Mouse (Mus musculus) brown adipose tissue, adult 24 weeks (tissue): ENCODE results near the gene Shisa7. TPM values are rescaled to one million over a fixed set of nuclear protein-coding genes. Genes with fewer than 3 reads are reported as not detected.
"Not testable (repeated sequence)": the region's sequence is repeated elsewhere in the genome, so short reads cannot be mapped to it uniquely, and the experiment has no call there.

Experiments used
- H3K27ac ChIP-seq: fragments of 200-500 bp; replicated peaks from 2 replicates; pipeline ENCODE4 v1.5.1; 2012; ENCODE audit warnings: low read depth, mild to moderate bottlenecking, low read length
- H3K4me1 ChIP-seq: fragments of 200-500 bp; 2 replicates; pipeline ENCODE4 v1.6.1; 2012; ENCODE audit warnings: low read length, mixed read lengths; ENCODE audit not compliant: control insufficient read depth, insufficient read depth, insufficient read length
- H3K4me3 ChIP-seq: fragments of 200-500 bp; 2 replicates; pipeline ENCODE4 v1.5.1; 2012; ENCODE audit warnings: low read depth, mild to moderate bottlenecking, low read length, moderate library complexity; ENCODE audit not compliant: insufficient read depth
- polyA plus RNA-seq: library from polyadenylated mRNA; stranded (reverse); fragments of >200 nt; gene quantifications from 2 replicates; pipeline ENCODE4 v1.2.4, GENCODE M21; 2012; ENCODE audit not compliant: missing spikeins, insufficient read depth, insufficient read length

Shisa7 gene
- polyA plus RNA-seq: 0.40 and 0.42 TPM in 2 replicates

GRCm38 (mm10) chr7:4844245-4844916, at the start of gene Shisa7:
TSS of gene Shisa7 (minus strand) at chr7:4844696.
- Histone ChIP-seq H3K4me1 (no peaks in the 10 kb centered on the region; the same call in 1 of the 2 replicates), H3K4me3 (no peak within 1 kb of the TSS), H3K27ac (no peak within 1 kb of the TSS)

DNA sequence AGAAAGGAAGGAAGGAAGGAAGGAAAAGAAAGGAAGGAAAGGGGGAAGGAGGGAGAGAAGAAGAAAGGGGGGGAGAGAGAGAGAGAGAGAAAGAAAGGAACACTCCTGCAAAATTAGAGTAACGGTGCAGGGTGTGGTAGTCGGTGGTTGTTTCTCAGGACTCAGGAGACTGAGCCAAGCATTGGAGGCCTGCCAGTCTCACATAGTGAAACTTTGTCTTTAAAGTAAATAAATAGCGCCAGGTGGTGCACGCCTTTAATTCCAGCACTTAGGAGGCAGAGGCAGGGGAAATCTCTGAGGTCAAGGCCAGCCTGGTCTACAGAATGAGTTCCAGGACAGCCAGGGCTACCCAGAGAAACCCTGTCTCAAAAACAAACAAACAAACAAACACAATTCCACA, 42.2 kb upstream of the Shisa7 start:
- Histone ChIP-seq H3K4me3 (no peak overlapping the region), H3K27ac (no peak overlapping the region), H3K4me1 (peaks cover 3% of the 10 kb centered on the region; the same call in 1 of the 2 replicates)

GRCm38 (mm10) chr7:4879036-4879435, 34.5 kb upstream of the Shisa7 start:
- not testable (repeated sequence) for H3K4me3 ChIP-seq, H3K4me1 ChIP-seq, H3K27ac ChIP-seq

DNA sequence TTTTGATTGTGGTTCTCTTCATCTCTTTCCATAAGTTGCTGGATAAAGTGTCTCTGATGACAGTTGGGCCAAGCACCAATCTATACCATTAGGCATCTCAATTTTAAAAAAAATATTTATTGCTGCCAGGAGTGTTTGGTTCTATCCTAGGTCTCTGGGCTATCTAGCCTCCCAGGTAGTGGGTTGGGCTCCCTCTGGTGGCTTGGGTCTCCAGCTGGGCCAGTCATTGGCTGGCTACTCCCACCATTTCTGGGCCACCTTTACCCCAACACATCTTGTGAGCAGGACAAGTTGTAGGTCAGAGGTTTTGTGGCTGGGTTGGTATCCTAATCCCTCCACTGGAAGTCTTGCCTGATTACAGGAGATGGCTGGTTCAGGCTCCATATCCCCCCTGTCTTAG, 33.7 kb upstream of the Shisa7 start:
- Histone ChIP-seq H3K27ac (peak overlapping the region; percentile 20; the same call in 1 of the 2 replicates), H3K4me3 (peak overlapping the region; percentile 73; the same call in 1 of the 2 replicates), H3K4me1 (0 out of 2 replicates have a peak, but pooled peaks cover 2% of the 10 kb centered on the region)

- peak overlapping the region; percentile 73 for H3K4me3 ChIP-seq
- peak overlapping the region; percentile 81 for H3K27ac ChIP-seq
- 0 out of 2 replicates have a peak, but pooled peaks cover 2% of the 10 kb centered on the region for H3K4me1 ChIP-seq
These were observed 32.7 kb upstream of the Shisa7 start for GRCm38 (mm10) chr7:4877226-4877625.

DNA sequence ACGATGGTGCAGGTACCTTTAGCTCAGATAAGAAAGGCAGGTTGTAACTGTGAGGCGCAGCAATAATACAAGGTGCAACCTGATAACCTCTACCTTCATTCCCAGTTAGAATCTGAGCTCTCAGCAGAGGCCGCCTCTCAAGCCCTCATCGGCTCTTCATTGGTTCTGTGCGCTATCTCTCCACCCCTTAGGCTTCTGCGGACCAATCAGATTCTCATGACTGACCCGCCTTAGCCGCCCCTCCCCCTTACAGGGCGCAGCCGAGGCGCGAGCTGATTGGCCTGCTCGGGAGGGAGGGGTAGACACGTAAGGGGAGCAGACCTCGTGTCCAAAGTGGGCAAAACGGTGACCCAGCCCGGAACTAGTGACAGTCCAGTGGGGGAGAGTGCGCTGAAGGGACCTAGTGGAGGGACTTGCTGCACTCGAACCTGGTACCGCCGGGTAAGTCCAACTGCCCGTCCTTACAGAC, 32.3 kb upstream of the Shisa7 start, which contains the start of gene Isoc2a:
Gene Isoc2a (plus strand): TSS at position 401 of the 469 bp plus-strand sequence.
- Histone ChIP-seq H3K4me1 (0 out of 2 replicates have a peak, but pooled peaks cover 2% of the 10 kb centered on the region), H3K27ac (peak within 1 kb of the TSS; percentile 81), H3K4me3 (peak within 1 kb of the TSS; percentile 73)

- Histone ChIP-seq H3K27ac (no peak within 1 kb of the TSS), H3K4me1 (no peaks in the 10 kb centered on the region), H3K4me3 (no peak within 1 kb of the TSS)
These were observed 25.6 kb upstream of the Shisa7 start, which contains the start of gene Isoc2b for GRCm38 (mm10) chr7:4870133-4870532. TSS of gene Isoc2b (minus strand) at chr7:4870258.

DNA sequence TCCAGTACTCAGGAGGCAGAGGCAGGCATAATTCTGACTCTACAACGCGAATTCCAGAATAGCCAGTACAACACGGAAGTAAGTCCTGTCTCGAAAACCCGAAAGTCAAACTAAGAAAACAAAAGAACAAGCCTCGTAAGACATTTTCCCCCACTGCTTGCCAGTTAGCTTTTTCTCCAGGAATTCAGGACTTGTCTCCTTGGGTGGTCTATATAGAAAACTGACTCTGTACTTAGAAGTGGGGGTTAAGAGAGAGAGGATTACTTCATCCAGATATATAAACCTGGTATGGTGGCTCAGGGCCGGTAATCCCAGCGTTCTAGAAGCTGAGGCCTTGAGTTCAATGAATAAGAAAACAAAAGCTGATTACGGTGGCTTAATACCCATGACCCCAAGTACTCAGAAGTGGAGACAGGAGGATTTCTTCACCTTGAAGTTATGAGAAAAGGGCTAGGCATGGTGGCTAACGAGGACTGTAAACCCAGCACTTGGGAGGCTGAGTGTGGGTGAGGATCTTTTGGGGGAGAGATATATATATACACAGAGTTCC, 22.2 kb upstream of the Shisa7 start:
- H3K4me1 ChIP-seq: peaks cover 6% of the 10 kb centered on the region
- peak overlapping the region; percentile 67 for H3K4me3 ChIP-seq
- peak overlapping the region; percentile 78 for H3K27ac ChIP-seq

GRCm38 (mm10) chr7:4865579-4866493, 21.3 kb upstream of the Shisa7 start:
- peak overlapping the region; percentile 92 for H3K27ac ChIP-seq

DNA sequence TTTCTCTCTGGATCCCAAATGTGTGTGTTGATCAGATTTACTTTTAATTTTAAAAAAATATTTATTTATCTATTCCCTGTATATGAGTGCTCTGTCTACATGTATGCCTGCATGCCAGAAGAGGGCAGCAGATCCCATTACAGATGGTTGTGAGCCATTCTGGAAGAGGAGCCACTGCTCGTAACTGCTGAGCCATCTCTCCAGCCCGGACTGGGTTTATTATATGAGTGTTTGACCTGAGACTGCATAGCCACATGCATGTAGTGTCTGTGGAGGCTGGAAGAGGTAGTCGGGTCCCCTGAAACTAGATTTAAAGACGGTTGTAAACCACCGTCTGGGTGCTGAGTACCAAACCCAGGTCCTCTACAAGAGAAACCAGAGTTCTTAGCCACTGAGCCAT, 20.6 kb upstream of the Shisa7 start:
- Histone ChIP-seq H3K4me3 (peak overlapping the region; percentile 78), H3K27ac (peak overlapping the region; percentile 92), H3K4me1 (peaks cover 6% of the 10 kb centered on the region)

More at GRCm38 (mm10) chr7:4865579-4866493, 21.3 kb upstream of the Shisa7 start:
- peaks cover 6% of the 10 kb centered on the region for H3K4me1 ChIP-seq
- H3K4me3 ChIP-seq: peak overlapping the region; percentile 78

DNA sequence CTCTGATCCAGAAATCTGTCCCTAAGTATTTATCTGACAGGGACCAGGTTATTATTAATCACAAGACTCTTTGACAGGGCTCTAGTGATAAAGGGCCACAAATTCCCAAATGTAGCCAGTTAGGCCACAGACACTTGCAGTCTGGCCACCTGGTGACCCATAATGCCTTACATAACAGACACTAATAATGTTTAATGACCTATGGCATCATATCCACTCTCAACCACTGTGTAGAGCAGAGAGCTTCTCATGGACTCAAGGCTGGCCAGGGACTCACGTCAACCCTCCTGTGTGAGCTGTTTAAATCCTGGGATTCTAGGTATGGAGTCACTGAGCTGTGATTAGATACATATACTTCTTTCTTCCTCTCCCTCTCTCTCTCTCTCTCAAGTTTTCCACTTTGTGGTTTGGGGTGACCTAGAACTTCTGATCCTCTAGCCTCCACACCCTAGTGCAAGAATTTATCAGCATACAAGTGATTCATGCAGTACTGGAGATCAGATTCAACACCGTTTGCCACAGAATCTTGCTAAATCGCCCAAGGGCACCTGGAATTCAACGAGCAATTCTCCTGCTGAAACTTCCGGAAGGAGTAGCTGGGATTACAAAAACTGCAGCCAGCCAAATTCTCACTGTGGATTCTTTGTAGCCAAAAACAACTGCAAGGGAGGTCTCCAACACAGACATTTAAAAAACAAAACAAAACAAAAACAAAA, 19.8 kb upstream of the Shisa7 start:
- Histone ChIP-seq H3K4me3 (no peak overlapping the region), H3K27ac (peak overlapping the region; percentile 94), H3K4me1 (peaks cover 6% of the 10 kb centered on the region)

DNA sequence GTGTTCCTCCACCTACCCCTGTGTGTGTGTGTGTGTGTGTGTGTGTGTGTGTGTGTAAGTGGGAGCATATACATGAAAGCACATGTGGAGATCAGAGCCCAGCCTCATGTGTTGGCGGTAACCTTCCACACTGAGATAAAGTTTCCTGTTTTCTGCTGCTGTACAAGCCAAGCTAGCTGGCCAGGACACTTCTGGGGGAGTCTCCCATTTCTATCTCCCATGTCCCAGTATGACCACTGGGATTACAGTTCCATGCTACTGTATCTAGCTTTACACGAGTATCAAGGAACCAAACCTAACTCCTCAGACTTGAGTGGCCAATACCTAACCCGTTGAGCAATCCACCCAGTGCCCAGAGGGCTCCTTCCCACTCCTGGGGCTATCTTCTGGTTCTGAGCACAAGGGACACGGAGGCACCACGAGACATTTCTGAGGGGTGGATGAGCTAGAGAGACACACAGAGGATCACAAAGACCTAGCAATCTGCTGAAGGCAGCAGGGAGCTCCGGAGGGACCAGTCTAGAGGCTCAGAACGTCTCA, 19.1 kb upstream of the Shisa7 start:
- Histone ChIP-seq H3K4me3 (no peak overlapping the region), H3K4me1 (peaks cover 6% of the 10 kb centered on the region), H3K27ac (peak overlapping the region; percentile 94)

DNA sequence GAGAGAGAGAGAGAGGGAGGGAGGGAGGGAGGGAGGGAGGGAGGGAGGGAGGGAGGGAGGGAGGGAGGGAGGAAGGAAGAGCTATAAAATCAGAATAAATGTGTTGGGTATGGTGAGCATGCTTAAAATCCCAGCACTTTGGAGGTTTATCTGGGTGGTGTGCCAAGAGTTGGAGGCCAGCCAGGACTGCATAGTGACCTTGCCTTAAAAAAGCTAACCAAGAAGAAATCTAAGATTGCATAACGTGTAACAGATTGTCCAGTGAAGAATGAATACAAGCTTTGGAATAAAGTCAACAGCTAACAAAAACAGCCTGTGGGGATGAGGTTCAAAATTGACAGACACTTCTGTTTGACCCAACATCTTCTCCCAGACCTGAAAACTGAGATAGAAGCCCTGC, 18.5 kb upstream of the Shisa7 start:
- Histone ChIP-seq H3K4me1 (peaks cover 6% of the 10 kb centered on the region), H3K4me3 (no peak overlapping the region), H3K27ac (peak overlapping the region; percentile 94)

- H3K4me3 ChIP-seq, H3K27ac ChIP-seq, H3K4me1 ChIP-seq: not testable (repeated sequence)
These were observed 16.4 kb upstream of the Shisa7 start for GRCm38 (mm10) chr7:4860926-4861325.
